Mouse (Mus musculus) stomach, embryonic 16.5 days (tissue): Measurements from ENCODE around the gene Ctsa. TPM values are rescaled to one million over a fixed set of nuclear protein-coding genes. Genes with fewer than 3 reads are reported as not detected.
"Not testable (repeated sequence)": the region's sequence is repeated elsewhere in the genome, so short reads cannot be mapped to it uniquely, and the experiment has no call there.

ENCODE experiments used
- ATAC-seq: fragments of 200-750 bp; cut with Nextera tagmentation; 2 replicates; pipeline ENCODE4 v1.8.0; 2017; ENCODE audit warnings: moderate number of reproducible peaks, moderate TSS enrichment; ENCODE audit not compliant: insufficient read depth, low FRiP score
- H3K27ac ChIP-seq: fragments of 300-500 bp; sonication (generic); 2 replicates; pipeline ENCODE4 v1.5.1; 2014; ENCODE audit warnings: low read length
- H3K27me3 ChIP-seq: fragments of 300-500 bp; sonication (generic); 2 replicates; pipeline ENCODE4 v1.6.1; 2014; ENCODE audit warnings: low read length, control low read depth, mixed read lengths; ENCODE audit not compliant: control insufficient read depth, insufficient read depth
- H3K36me3 ChIP-seq: fragments of 300-500 bp; sonication (generic); 2 replicates; pipeline ENCODE4 v1.6.1; 2014; ENCODE audit warnings: low read length; ENCODE audit not compliant: control insufficient read depth, insufficient read depth
- H3K4me1 ChIP-seq: fragments of 300-500 bp; sonication (generic); 2 replicates; pipeline ENCODE4 v1.6.1; 2014; ENCODE audit warnings: low read length, control low read depth, mixed read lengths; ENCODE audit not compliant: control insufficient read depth, insufficient read depth
- H3K4me2 ChIP-seq: fragments of 300-500 bp; sonication (generic); 2 replicates; pipeline ENCODE4 v1.6.1; 2014; ENCODE audit warnings: low read depth, low read length, mixed read lengths
- H3K4me3 ChIP-seq: fragments of 300-500 bp; sonication (generic); replicated peaks from 2 replicates; pipeline ENCODE4 v1.5.1; 2014; ENCODE audit warnings: mild to moderate bottlenecking, low read length
- H3K9ac ChIP-seq: fragments of 300-500 bp; sonication (generic); 2 replicates; pipeline ENCODE4 v1.6.1; 2014; ENCODE audit warnings: low read length
- H3K9me3 ChIP-seq: fragments of 300-500 bp; sonication (generic); replicated peaks from 2 replicates; pipeline ENCODE4 v1.6.1; 2016; ENCODE audit warnings: low read length, control low read depth; ENCODE audit not compliant: control insufficient read depth
- WGBS: fragments of 180-500 bp; shearing (Covaris S2); extraction: QIAGEN DNeasy Blood & Tissue Kit; methylation state at CpG from one replicate; pipeline ENCODE4 v1.1.7; 2014; 5-methylcytosine and 5-hydroxymethylcytosine counted together
- polyA plus RNA-seq: library from polyadenylated mRNA; unstranded; fragments of >200 nt; fragmentation: Nextera tagmentation; extraction: Ambion mirVana; gene quantifications from 2 replicates; pipeline ENCODE4 v1.2.1, GENCODE M21; 2015

Gene Ctsa
- polyA plus RNA-seq, 1 experiment from 2014 or later: 162 TPM

DNA sequence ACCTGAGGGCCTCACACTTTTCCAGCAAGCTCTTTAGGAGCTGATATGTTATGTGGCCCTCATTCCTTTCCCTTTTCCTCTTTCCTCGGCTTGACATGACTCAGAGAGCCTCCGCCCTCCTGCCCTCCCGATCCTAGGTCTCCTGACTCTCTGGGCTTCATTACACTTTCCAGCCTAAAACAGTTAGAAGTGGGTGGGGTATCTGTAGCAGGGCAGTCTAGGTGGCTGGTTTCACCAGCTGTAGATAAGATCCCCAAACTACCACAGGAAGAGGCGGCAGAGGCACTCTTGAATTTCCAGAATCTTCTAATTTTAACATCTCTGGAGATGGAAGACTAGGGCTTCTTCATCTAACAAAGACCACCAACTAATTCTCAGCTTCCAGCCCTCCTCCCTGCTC lies 31.9 kb downstream of the Ctsa start:
- no peaks in the 10 kb centered on the region for H3K27me3 ChIP-seq
- H3K27ac ChIP-seq: no peak overlapping the region
- H3K4me1 ChIP-seq: peaks cover 19% of the 10 kb centered on the region
- ATAC-seq: no peak
- WGBS: 58% methylated on average over 4 of the region's 4 CpGs
- H3K4me3 ChIP-seq: no peak overlapping the region
- no peaks in the 10 kb centered on the region for H3K36me3 ChIP-seq
- no peak overlapping the region for H3K9ac ChIP-seq
- H3K9me3 ChIP-seq: peaks cover 6% of the 10 kb centered on the region
- H3K4me2 ChIP-seq: no peak overlapping the region

DNA sequence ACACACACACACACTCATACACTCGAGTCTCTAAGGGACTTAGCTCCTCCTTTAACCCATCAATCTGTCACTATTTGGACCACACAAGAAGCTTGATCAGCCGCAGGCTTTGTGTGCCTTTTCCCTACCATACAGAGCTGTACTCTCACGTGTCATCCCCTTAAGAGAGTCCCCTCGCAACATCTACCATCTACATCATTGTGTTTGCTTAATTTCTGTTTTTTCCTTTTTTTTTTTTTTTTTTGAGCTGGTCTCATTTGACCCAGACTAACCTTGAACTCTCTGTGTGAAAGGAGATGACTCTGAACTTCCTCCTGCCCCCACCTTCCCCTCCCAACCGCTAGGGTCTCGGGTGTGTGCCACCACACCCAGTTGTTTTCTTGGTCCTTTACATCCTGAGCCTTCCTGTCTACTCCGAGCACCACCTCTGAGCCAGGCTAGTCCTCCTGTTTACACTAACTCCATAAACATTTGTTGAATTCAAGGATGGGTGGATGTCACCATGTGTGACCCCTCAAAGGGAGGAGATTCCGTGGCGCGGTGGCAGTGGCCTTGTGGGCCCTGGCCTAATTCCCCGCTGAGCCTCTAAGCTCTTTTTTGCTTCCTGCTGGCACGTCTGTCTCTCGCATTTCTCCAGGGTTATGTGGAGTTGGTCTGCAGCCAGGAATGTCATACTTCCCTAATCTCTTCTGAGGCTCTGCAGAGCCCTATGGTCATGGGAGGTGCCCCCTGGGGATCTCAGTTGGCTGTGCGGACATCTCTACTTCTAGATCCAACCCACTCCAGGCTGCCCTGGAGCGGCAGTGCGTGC lies 34.3 kb downstream of the Ctsa start:
- no peak overlapping the region for H3K9ac ChIP-seq
- peak; percentile 65 for ATAC-seq
- no peak overlapping the region for H3K4me2 ChIP-seq
- H3K27me3 ChIP-seq: no peaks in the 10 kb centered on the region
- H3K4me1 ChIP-seq: peaks cover 9% of the 10 kb centered on the region
- H3K27ac ChIP-seq: peak overlapping the region; percentile 58
- no peaks in the 10 kb centered on the region for H3K36me3 ChIP-seq
- no peak overlapping the region for H3K4me3 ChIP-seq
- 23% methylated on average over 16 of the region's 16 CpGs for WGBS
- peaks cover 6% of the 10 kb centered on the region for H3K9me3 ChIP-seq

DNA sequence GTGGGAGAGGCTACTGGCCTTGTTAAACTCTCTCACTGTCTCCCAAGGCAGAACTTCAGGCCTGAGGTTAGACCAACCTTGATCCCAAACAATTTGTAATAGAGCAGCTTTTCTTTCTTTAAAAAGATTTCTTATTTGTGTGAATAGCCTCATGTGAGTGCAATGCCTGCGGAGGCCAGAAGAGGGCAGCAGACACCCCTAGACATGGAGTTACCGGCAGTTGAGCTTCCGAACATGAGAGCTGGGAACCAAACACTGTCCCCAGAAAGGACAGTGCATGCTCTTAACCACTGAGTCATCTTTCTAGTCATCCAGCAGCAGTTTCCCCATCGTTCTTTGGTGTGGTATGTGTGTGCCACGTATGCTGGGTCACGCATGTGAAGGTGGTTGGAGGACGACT lies 34.9 kb downstream of the Ctsa start:
- WGBS: 92% methylated on average over 7 of the region's 7 CpGs
- H3K9me3 ChIP-seq: peaks cover 6% of the 10 kb centered on the region
- peak overlapping the region; percentile 58 for H3K27ac ChIP-seq
- H3K36me3 ChIP-seq: no peaks in the 10 kb centered on the region
- no peak for ATAC-seq
- H3K4me3 ChIP-seq: no peak overlapping the region
- no peak overlapping the region for H3K4me2 ChIP-seq
- H3K4me1 ChIP-seq: peaks cover 7% of the 10 kb centered on the region; the same call in 1 of the 2 replicates
- no peak overlapping the region for H3K9ac ChIP-seq
- no peaks in the 10 kb centered on the region for H3K27me3 ChIP-seq

DNA sequence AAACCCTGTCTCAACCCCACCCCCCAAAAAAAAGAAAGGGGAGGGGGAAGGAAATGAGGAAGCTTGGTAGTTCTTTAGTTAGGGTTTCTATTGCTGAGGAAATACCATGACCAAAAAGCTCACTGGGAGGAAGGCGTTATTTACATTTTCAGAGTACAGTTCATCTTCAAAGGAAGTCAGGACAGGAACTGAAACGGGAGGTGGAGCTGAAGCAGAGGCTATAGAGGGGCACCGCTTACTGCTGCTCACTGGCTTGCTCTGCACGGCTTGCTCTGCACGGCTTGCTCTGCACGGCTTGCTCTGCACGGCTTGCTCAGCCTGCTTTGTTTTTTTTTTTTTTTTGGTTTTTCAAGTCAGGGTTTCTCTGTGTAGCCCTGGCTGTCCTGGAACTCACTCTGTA lies 35.8 kb downstream of the Ctsa start:
- H3K4me1 ChIP-seq: peaks cover 4% of the 10 kb centered on the region; the same call in 1 of the 2 replicates
- H3K4me2 ChIP-seq: no peak overlapping the region
- H3K27ac ChIP-seq: no peak overlapping the region
- H3K9ac ChIP-seq: no peak overlapping the region
- H3K27me3 ChIP-seq: no peaks in the 10 kb centered on the region
- ATAC-seq: no peak
- peaks cover 6% of the 10 kb centered on the region for H3K9me3 ChIP-seq
- WGBS: 59% methylated on average over 7 of the region's 7 CpGs
- H3K36me3 ChIP-seq: no peaks in the 10 kb centered on the region
- no peak overlapping the region for H3K4me3 ChIP-seq

DNA sequence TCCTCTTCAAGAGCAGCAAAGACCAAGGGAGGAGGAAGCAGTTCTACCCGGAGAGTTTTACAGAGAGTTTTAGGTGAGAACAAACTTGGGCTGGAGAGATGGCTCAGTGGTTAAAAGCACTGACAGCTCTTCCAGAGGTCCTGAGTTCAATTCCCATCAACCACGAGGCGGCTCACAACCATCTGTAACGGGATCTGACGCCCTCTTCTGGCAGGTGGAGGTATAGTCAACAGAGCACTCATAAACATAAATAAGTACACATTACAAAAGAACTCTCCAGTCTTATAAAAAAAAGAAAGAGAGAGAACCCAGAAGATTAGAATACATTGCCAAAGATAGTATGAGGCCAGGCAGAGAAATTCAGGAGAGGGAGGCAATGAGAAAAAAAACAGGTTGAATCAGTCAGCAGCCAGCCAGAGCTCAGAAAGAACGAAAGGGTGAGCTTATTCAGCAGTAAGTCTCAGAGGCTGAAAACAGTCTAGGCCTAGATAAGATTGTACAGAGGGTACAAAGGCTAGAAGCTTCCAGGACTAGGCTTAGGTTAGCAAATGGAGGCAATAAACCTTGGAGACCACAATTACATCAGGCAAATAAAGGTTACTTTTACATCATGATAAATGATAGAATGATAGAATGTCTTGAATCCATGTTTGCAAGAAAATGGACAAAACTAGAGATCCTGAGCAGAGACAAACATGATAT lies 39.1 kb downstream of the Ctsa start:
- Histone ChIP-seq H3K4me2 (no peak overlapping the region), H3K27me3 (no peaks in the 10 kb centered on the region), H3K4me1 (peaks cover 19% of the 10 kb centered on the region), H3K27ac (no peak overlapping the region), H3K36me3 (no peaks in the 10 kb centered on the region), H3K9me3 (peaks cover 6% of the 10 kb centered on the region), H3K4me3 (no peak overlapping the region), H3K9ac (no peak overlapping the region)
- 52% methylated on average over 6 of the region's 6 CpGs for WGBS
- no peak for ATAC-seq

DNA sequence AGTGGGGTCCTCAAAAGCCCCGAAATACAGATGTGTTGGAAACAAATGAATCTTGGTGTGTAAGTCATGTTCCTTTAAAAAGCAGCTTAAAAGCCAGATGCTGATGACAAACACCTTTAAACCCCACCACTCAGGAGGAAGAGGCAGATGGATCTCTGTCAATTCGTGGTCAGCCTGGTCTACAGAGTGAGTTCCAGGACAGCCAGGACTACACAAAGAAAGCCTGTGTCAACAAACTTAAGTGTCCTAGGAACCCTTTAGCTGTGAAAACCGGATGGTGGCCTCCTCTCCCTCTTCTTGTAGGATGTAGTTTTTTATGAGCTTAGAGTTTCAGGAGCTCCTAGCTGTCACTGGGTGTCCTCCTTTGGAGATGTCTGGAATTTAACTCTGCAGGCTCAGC lies 40.9 kb downstream of the Ctsa start:
- no peak for ATAC-seq
- Histone ChIP-seq H3K4me2 (no peak overlapping the region), H3K27ac (peak overlapping the region; percentile 83), H3K4me3 (no peak overlapping the region), H3K9ac (no peak overlapping the region), H3K4me1 (peaks cover 22% of the 10 kb centered on the region), H3K27me3 (no peaks in the 10 kb centered on the region), H3K9me3 (no peaks in the 10 kb centered on the region), H3K36me3 (no peaks in the 10 kb centered on the region)
- 41% methylated on average over 3 of the region's 3 CpGs for WGBS

DNA sequence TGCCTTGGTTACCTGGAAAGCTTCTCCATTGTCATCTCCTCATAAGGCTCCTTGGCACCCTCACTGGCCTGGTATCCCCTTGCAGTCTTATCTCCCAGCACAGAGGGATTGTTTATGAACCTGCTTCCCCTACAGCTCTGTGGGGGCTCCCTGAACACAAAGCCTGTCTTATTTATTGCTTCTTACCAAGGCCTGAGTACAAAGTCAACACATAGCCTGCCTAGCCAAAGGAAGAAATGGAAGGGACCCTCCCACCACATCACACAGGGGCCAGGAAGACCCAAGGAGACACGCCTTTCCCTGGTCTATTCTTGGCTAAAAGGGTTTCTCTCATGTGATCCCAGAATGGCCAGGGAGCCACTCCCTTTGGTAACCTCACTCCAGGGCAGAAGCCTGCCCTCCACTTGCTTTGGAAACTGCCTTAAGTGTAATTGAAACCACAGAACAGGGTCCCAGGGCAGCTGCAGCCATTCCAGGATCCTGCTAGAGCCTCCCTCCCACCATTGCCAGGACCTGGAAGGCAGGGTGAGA lies 41.6 kb downstream of the Ctsa start:
- H3K9ac ChIP-seq: peak overlapping the region; percentile 50

DNA sequence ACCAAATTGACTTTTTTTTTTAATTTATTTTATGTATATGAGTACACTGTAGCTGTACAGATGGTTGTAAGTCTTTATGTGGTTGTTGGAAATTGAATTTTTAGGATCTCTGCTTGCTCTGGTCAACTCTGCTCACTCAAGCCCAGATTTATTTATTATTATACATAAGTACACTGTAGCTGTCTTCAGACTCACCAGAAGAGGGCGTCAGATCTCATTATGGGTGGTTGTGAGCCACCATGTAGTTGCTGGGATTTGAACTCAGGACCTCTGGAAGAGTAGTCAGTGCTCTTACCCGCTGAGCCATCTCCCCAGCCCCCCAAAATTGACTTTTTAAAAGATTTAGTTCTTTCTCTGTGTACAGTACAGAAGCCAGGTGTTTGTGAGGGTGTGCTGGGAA lies 43.0 kb downstream of the Ctsa start:
- not testable (repeated sequence) for H3K9ac ChIP-seq, H3K4me3 ChIP-seq, H3K27me3 ChIP-seq, H3K9me3 ChIP-seq, ATAC-seq, H3K27ac ChIP-seq, H3K36me3 ChIP-seq, H3K4me2 ChIP-seq
- WGBS: 53% methylated on average over 2 of the region's 2 CpGs
- peaks cover 28% of the 10 kb centered on the region for H3K4me1 ChIP-seq

More for the DNA sequence above, 41.6 kb downstream of the Ctsa start:
- no peaks in the 10 kb centered on the region for H3K36me3 ChIP-seq
- no peak for ATAC-seq
- H3K27me3 ChIP-seq: no peaks in the 10 kb centered on the region
- H3K4me3 ChIP-seq: no peak overlapping the region
- no peaks in the 10 kb centered on the region for H3K9me3 ChIP-seq
- peaks cover 23% of the 10 kb centered on the region for H3K4me1 ChIP-seq
- H3K4me2 ChIP-seq: no peak overlapping the region
- peak overlapping the region; percentile 83 for H3K27ac ChIP-seq
- WGBS: 29% methylated on average over 1 of the region's 1 CpGs
